Mouse (Mus musculus): ENCODE data around the gene Vmn2r58. TPM values are rescaled to one million over a fixed set of nuclear protein-coding genes. Genes with fewer than 3 reads are reported as not detected.
"Not testable (repeated sequence)": the region's sequence is repeated elsewhere in the genome, so short reads cannot be mapped to it uniquely, and the experiment has no call there.

Gene Vmn2r58
- polyA plus RNA-seq (2016; fragmentation: Nextera tagmentation; extraction: Ambion mirVana), result not detected in 2 replicates

DNA sequence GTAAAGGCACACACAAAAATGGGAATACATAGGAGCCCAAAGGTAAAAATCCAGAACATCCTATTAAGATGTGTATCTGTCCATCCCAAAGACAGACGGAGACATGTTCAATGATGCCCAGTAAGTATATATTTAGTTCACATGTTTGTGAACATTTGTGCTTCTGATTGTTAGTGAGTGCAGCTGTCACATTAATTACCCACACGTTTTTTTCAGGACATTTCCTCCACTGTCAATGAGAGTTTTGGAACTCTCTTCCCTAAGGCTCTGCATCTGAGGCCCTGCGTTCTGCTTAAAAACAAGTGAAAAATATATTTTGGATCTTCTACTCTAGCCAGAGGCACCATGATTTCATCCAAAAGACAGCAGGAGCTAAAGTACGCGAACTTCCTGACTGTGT is at the start of gene Vmn2r58:
TSS of gene Vmn2r58 (minus strand) at position 101 of the 400 bp plus-strand sequence.
- H3K27me3 ChIP-seq; H3K27ac ChIP-seq; H3K9ac ChIP-seq; H3K4me3 ChIP-seq (replicated peaks); H3K36me3 ChIP-seq (replicated peaks); H3K4me1 ChIP-seq; H3K4me2 ChIP-seq; ATAC-seq (ENCODE audit: low FRiP score): not testable (repeated sequence)
- H3K9me3 ChIP-seq, result peaks cover 15% of the 10 kb centered on the region; the same call in 1 of the 2 replicates
- WGBS, result 75% methylated on average over 5 of the region's 5 CpGs

Other genes with a start within 250 kb of the Vmn2r58 start
- gene Zfp788, start 239.5 kb downstream of the Vmn2r58 start, polyA plus RNA-seq (2016; fragmentation: Nextera tagmentation; extraction: Ambion mirVana), result 16.4 and 19.0 TPM in 2 replicates
- not detected in 2 replicates for gene Vmn2r59, start 186.3 kb upstream of the Vmn2r58 start, polyA plus RNA-seq (2016; fragmentation: Nextera tagmentation; extraction: Ambion mirVana)
- gene Vmn2r60, start 235.1 kb upstream of the Vmn2r58 start, polyA plus RNA-seq (2016; fragmentation: Nextera tagmentation; extraction: Ambion mirVana), result not detected in 2 replicates